Mouse (Mus musculus): ENCODE measurements around the gene Aoc3.
"Not testable (repeated sequence)": the region's sequence is repeated elsewhere in the genome, so short reads cannot be mapped to it uniquely, and the experiment has no call there.

Aoc3 gene

DNA sequence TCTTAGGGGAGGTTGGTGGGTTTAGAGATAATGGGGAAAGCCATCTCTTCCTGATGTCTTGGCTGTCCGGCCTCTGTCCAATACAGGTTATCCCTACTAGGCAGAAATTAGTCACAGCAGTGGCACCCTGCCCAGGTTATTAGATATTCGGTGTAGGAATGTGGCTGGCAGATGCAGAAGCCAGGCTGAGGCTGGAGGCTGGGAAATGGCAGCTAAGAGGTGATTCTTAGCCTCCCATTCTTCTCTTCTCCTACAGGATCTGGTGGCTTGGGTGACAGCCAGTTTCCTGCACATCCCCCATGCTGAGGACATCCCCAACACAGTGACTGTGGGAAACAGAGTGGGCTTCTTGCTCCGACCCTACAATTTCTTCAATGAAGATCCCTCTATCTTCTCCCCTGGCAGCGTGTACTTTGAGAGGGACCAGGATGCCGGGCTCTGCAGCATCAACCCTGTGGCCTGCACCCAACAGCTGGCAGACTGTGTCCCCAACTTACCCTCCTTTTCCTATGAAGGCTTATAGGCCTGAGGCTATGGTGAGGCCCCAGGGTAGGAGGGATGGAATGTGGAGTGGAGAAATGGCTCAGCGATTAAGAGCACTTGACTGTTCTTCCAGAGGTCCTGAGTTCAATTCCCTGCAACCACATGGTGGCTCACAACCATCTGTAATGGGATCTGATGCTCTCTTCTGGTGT is 1.3 kb upstream of the Aoc3 start:
- no peak for DNase-seq (ENCODE audit: low spot score)

DNA sequence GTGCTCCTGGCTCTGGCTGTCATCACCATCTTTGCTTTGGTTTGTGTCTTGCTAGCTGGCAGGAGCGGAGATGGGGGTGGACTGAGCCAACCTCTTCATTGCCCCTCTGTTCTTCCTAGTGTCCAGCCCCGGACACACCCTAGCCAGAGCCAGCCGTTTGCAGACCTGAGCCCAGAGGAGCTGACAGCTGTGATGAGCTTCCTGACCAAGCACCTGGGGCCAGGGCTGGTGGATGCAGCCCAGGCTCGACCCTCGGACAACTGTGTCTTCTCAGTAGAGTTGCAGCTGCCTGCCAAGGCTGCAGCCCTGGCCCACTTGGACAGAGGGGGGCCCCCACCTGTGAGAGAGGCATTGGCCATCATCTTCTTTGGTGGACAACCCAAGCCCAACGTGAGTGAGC is 556 bp downstream of the Aoc3 start:
- DNase-seq (ENCODE audit: low spot score): not testable (repeated sequence)

- no peak for DNase-seq (ENCODE audit: low spot score)
Measured at GRCm38 (mm10) chr11:101332537-101332936, 2.1 kb downstream of the Aoc3 start.

GRCm38 (mm10) chr11:101334023-101334422 is 3.6 kb downstream of the Aoc3 start:
- no peak for DNase-seq (ENCODE audit: low spot score)

- no peak for DNase-seq (ENCODE audit: low spot score)
Measured at GRCm38 (mm10) chr11:101334516-101334915, 4.1 kb downstream of the Aoc3 start.

DNA sequence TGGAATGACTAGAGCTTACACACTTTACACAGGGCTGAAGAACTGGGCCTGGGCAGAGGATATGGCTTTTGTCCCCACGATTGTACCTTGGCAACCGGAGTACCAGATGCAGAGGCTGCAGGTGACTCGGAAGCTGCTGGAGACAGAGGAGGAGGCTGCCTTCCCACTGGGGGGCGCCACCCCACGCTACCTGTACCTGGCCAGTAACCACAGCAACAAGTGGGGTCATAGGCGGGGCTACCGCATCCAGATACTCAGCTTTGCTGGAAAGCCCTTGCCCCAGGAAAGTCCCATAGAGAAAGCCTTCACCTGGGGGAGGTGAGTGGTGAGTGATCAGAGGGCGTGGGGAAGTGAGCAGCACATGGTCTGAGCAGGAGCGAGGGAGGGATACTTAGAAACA is 5.3 kb downstream of the Aoc3 start:
- no peak for DNase-seq (ENCODE audit: low spot score)

DNA sequence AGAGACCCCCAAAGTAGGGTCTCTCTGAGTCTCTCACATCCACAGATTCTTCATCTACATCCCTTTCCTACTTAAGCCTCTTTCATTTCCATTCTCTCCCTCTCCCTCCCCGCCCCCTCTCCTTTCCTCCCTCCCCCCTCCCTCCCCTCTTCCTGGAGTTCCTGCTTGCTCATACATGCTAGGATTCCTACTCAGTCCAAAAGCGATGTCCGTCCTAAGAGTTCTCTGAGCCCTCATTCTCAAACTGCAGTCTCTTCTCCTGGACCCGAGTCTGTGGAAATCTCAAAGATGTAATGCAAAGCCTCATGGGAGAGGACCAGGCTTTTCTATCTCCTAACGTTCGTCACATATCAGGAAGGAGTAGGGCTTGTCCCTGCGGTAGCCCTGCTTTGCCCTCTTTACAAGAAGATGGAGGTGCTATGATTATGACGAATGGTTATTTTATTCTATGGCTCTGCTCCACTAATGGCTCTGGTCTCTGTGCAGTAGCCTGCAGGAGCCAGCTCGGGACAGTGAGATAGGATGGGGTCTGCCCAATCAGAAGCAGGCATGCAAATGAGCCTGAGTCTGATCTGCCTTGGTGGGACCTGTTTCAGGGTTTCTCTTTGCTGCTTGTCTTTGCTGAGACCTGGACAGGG is 7.8 kb downstream of the Aoc3 start:
- no peak for DNase-seq (ENCODE audit: low spot score)

GRCm38 (mm10) chr11:101347083-101347775 is 16.8 kb downstream of the Aoc3 start:
- DNase-seq (ENCODE audit: low spot score): no peak

DNA sequence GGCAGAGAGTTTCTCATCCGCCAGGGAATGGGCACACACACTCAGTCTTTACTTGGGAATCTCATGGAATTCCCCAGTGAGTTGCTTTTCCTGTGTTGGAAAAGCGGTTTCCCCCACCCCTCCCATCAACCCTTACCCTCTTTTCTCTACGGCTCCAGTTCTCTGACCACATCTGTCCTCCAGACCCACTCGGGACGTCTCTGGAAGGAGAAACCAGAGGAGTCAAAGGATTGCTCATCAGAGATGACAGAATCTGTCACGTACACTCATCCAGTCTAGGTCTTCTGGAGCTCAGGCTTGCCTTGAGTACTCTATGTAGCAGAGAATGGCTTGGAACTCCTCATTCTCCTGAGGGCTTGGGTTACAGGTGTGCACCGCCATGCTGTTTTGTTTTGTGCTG is 18.4 kb downstream of the Aoc3 start:
- no peak for DNase-seq (ENCODE audit: low spot score)

- no peak for DNase-seq (ENCODE audit: low spot score)
Measured at GRCm38 (mm10) chr11:101349216-101349615, 18.8 kb downstream of the Aoc3 start.

DNA sequence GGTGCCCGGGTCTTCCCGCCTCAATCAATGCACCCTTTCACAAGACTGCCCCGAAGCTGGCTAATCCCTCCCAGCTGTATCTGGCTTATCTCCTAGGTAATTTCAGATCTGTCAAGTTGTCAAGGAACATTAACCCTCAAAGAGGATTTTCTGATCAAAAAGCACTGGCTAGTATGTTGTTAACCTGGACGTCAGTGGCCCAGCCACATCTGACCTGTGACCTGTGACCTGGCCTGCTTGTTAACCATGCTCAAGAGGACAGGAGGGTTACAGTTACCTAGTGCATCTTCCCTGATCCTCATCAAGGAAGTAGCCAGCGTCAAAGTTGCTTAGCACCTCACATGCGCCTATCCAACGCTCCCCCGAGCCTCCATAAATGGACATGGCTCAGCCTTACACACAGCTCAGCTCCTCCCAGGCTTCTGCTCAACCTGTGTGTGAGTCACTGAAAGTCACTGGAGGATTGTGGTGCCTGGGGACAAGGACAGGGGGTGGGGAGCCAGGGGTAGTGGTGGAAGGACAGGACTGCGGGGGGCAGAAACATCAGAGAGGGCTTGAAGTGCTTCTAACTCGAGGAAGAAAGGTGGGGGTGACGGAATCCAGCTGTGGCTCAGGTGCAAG is 20.8 kb downstream of the Aoc3 start:
- DNase-seq (ENCODE audit: low spot score): no peak

GRCm38 (mm10) chr11:101351721-101352111 is 21.3 kb downstream of the Aoc3 start:
- no peak for DNase-seq (ENCODE audit: low spot score)

DNA sequence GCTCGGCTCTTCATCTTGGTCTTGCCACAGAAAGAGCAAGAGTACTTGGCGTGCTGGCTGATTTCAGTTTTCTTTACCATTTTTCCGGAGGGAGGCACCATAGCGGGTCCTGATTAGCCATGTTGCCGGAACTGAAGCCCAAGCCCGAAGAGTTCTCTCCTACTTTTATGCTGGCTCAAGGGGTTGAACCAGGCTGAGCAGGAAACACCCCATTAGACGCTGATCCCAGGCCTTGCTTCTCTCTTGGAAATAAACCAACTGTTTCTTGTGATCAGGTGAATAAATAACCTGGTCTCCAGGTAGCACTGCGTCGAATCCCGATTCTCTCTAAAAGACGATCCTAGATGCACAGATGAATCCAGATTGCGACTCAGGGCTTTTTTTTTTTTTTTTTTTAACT is 23.0 kb downstream of the Aoc3 start:
- DNase-seq (ENCODE audit: low spot score): no peak

- DNase-seq (ENCODE audit: low spot score): no peak
Measured at GRCm38 (mm10) chr11:101354438-101355010, 24.1 kb downstream of the Aoc3 start.

DNA sequence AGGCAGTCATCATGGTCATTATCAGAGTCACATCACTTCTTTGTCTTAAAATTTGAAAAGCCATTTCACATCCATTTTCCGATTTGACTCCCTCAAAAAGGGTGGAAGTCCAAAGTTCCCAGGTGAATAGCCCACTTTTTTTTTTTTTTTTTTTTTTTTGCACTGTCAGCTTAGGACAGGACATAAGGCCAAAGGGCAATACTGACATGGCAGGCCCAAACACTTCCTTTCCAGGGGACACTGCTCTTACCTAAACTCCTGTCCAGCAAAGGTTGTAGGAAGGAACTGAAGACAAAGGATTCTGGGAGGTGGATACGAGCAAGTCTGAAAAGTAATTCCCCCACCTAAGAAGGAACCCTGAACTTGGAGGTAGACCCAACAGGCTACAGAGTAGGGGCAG is 25.5 kb downstream of the Aoc3 start:
- no peak for DNase-seq (ENCODE audit: low spot score)

DNA sequence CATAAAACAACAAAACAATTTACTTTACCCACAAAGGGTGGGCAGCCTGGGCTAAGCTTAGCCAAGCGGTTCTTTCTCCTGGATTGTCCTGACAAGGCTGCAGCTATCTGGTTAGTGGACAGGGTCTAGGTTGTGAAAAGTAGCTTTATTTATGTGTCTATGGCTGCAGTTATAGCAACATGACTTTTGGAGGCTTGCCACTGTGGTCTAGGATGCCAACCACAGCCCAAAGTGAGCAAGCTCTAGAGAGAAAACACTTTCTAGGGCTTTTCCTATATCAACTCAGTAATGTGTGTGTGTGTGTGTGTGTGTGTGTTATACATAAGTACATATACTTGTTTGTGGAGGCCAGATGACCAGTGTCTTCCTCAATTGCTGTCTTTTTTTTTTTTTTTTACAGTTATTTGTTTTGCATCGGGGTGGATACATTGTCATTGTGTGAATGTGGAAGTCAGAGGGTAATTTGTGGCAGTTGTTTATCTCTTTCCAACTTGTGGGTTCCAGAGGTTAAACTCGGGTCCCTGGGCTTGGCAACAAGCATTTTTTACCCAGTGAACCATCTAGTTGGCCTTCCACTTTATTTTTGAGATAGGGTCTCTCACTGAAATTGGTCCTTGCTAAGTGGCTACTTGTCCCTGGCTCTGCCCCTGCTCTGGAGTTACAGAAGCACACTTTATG is 27.2 kb downstream of the Aoc3 start:
- no peak for DNase-seq (ENCODE audit: low spot score)

- DNase-seq (ENCODE audit: low spot score): no peak
Measured at GRCm38 (mm10) chr11:101359776-101360175, 29.4 kb downstream of the Aoc3 start.

DNA sequence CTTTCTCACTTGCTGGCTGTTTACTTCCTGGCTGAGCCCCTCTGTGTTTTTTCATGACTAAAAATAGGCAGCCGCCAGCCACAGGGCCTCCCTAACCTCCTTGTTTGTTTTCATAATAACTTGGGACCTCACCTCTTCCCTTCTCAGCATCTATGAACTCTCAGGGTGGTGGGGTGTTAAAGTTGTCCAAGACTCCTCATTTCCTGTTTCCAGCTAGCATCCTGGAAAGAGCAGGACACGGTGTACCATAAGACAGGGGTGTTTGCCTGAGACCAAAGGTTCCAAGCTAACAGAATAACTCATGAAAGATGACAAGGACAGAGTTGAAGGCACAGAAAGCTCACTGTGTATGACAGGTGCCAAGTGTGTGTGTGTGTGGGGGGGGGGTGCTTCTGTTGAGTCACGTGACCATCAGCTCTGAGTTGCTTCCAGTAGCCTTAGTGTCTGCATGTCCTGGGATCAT is 30.3 kb downstream of the Aoc3 start:
- no peak for DNase-seq (ENCODE audit: low spot score)

DNA sequence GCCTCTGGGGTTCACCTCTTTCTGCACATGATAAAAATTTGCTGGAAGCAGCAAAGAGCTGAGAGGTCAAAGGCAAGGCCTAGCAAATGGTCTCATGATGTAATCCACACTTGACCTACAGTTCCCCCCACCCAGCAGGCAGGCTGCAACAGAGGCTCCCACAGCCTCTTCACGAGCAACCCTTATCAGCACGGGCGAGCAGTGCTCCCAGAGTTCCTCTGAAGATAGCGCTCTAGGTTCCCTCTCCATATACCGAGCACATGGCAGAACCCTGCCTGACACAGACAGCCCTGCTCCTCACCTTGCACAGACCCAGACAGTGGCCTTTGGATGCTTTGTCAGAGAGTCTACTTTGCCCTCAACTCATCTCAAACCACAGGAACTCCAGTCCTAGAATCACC is 34.1 kb downstream of the Aoc3 start:
- DNase-seq (ENCODE audit: low spot score): no peak

DNA sequence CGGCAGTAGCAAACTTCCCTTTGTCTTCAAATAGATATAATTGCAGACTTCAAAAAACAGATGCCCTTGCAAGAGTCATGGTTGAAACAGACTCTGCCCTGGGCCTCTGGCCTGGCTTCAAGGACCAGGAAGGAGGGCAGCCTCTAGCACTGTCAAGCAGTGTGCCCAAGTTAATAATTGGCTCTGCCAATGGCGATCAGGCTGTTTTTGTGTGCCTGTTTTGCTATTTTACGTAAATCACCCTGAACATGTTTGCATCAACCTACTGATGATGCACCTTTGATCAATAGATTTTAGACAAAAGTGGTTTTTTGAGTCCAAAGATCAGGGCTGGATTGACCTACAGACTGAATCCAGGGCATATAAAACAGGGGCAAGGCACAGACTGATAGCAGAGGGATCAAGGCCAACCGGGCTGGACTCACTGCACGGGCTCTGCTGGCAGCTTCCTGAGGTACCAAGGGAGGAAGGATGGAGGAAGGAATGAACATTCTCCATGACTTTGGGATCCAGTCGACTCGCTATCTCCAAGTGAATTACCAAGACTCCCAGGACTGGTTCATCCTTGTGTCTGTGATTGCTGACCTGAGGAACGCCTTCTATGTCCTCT is 37.0 kb downstream of the Aoc3 start, which contains the start of gene G6pc:
Gene G6pc (plus strand): TSS at position 236 of the 610 bp plus-strand sequence.
- DNase-seq (ENCODE audit: low spot score): no peak

GRCm38 (mm10) chr11:101370141-101370540 is 39.7 kb downstream of the Aoc3 start:
- no peak for DNase-seq (ENCODE audit: low spot score)

All from layer of hippocampus, adult 9-10 months (tissue).